Mouse (Mus musculus): Measurements from ENCODE around the gene Cacna1d. TPM values are rescaled to one million over a fixed set of nuclear protein-coding genes. Genes with fewer than 3 reads are reported as not detected.

Cacna1d gene
- polyA plus RNA-seq, 1 experiment from 2014 or later = 0.38 TPM

GRCm38 (mm10) chr14:30138379-30138964 is 352.8 kb downstream of the Cacna1d start:
- ATAC-seq (ENCODE audit: low read depth) (no peak), DNase-seq (no peak)
- no peaks in the 10 kb centered on the region for H3K4me1 ChIP-seq (replicated peaks)
- H3K9ac ChIP-seq = no peak overlapping the region
- no peaks in the 10 kb centered on the region for H3K27me3 ChIP-seq
- no peaks in the 10 kb centered on the region for H3K9me3 ChIP-seq (replicated peaks)
- no peak overlapping the region for H3K4me3 ChIP-seq (replicated peaks)
- H3K27ac ChIP-seq = no peak overlapping the region
- H3K36me3 ChIP-seq = no peaks in the 10 kb centered on the region
- whole genome bisulfite sequencing (ENCODE audit: insufficient replicate concordance) = 60% methylated on average over 11 of the region's 11 CpGs
- no peak overlapping the region for H3K4me2 ChIP-seq

DNA sequence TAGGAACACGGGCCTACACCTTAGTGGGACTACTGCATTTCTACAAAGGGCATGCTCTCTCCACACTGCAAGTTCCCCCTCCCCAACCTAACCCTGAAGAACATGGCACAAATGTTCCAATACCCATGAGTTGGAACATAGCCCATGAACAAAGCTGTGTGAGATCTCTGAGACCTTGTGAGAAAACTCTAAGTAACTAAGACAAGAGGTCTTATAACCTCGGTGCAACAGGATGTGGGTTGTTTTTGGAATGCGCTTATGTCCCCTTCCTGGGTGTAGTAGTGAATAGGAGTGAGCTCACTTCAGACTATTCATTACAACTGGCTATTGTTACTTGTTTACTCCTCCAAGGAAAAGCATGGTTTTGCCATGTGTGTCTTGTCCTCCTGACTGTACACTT is 353.3 kb downstream of the Cacna1d start:
- 49% methylated on average over 3 of the region's 3 CpGs for WGBS (ENCODE audit: insufficient replicate concordance)
- Histone ChIP-seq H3K9ac (no peak overlapping the region), H3K4me2 (no peak overlapping the region), H3K9me3 (replicated peaks) (no peaks in the 10 kb centered on the region), H3K27me3 (no peaks in the 10 kb centered on the region), H3K4me1 (replicated peaks) (no peaks in the 10 kb centered on the region), H3K27ac (no peak overlapping the region), H3K4me3 (replicated peaks) (no peak overlapping the region), H3K36me3 (no peaks in the 10 kb centered on the region)
- DNase-seq = no peak
- no peak for ATAC-seq (ENCODE audit: low read depth)

- WGBS (ENCODE audit: insufficient replicate concordance) = 9% methylated on average over 8 of the region's 8 CpGs
- H3K4me2 ChIP-seq = no peak overlapping the region
- ATAC-seq (ENCODE audit: low read depth) = 0 out of 2 replicates have a peak, but pooled peaks have one; percentile 50
- no peaks in the 10 kb centered on the region for H3K27me3 ChIP-seq
- H3K36me3 ChIP-seq = no peaks in the 10 kb centered on the region
- peak; percentile 65 for DNase-seq
- no peak overlapping the region for H3K27ac ChIP-seq
- H3K4me3 ChIP-seq (replicated peaks) = no peak overlapping the region
- H3K4me1 ChIP-seq (replicated peaks) = no peaks in the 10 kb centered on the region
- H3K9ac ChIP-seq = no peak overlapping the region
- no peaks in the 10 kb centered on the region for H3K9me3 ChIP-seq (replicated peaks)
Observed at GRCm38 (mm10) chr14:30136965-30137364, 354.3 kb downstream of the Cacna1d start.

GRCm38 (mm10) chr14:30135351-30135750 is 355.9 kb downstream of the Cacna1d start:
- H3K27ac ChIP-seq = no peak overlapping the region
- no peaks in the 10 kb centered on the region for H3K9me3 ChIP-seq (replicated peaks)
- no peak overlapping the region for H3K9ac ChIP-seq
- no peaks in the 10 kb centered on the region for H3K4me1 ChIP-seq (replicated peaks)
- H3K27me3 ChIP-seq = no peaks in the 10 kb centered on the region
- WGBS (ENCODE audit: insufficient replicate concordance) = 70% methylated on average over 10 of the region's 10 CpGs
- no peak overlapping the region for H3K4me3 ChIP-seq (replicated peaks)
- ATAC-seq (ENCODE audit: low read depth) = no peak
- H3K4me2 ChIP-seq = no peak overlapping the region
- no peaks in the 10 kb centered on the region for H3K36me3 ChIP-seq
- no peak for DNase-seq

DNA sequence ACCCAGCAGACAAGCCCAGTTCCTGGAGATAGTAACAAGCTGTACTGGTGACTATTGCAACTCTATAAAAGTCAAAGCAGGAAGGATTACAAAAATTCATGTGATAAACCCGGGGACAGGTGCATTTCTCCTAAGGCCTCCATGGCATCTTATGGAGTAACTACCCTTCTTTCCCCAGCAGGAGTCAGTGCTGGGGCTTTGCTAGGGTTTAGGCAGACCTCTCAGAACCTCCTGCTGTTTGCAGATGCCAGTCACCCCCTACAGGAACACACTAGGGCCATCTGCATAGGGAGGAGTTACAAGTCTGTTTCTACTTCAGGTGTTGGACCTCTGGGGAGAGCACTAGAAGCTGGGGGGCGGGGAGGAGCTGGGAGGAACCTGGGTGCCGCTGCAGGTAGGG is 357.6 kb downstream of the Cacna1d start:
- no peak overlapping the region for H3K9ac ChIP-seq
- DNase-seq (no peak), ATAC-seq (ENCODE audit: low read depth) (no peak)
- H3K4me3 ChIP-seq (replicated peaks) = no peak overlapping the region
- no peaks in the 10 kb centered on the region for H3K36me3 ChIP-seq
- no peak overlapping the region for H3K27ac ChIP-seq
- H3K27me3 ChIP-seq = no peaks in the 10 kb centered on the region
- no peaks in the 10 kb centered on the region for H3K4me1 ChIP-seq (replicated peaks)
- H3K4me2 ChIP-seq = no peak overlapping the region
- 59% methylated on average over 3 of the region's 3 CpGs for WGBS (ENCODE audit: insufficient replicate concordance)
- H3K9me3 ChIP-seq (replicated peaks) = no peaks in the 10 kb centered on the region

- 36% methylated on average over 3 of the region's 3 CpGs for WGBS (ENCODE audit: insufficient replicate concordance)
- Histone ChIP-seq H3K4me2 (no peak overlapping the region), H3K27me3 (no peaks in the 10 kb centered on the region), H3K27ac (no peak overlapping the region), H3K36me3 (no peaks in the 10 kb centered on the region), H3K9me3 (replicated peaks) (no peaks in the 10 kb centered on the region), H3K4me1 (replicated peaks) (no peaks in the 10 kb centered on the region), H3K9ac (no peak overlapping the region), H3K4me3 (replicated peaks) (no peak overlapping the region)
- ATAC-seq (ENCODE audit: low read depth) (no peak), DNase-seq (no peak)
Observed at GRCm38 (mm10) chr14:30131256-30131655, 360.0 kb downstream of the Cacna1d start.

DNA sequence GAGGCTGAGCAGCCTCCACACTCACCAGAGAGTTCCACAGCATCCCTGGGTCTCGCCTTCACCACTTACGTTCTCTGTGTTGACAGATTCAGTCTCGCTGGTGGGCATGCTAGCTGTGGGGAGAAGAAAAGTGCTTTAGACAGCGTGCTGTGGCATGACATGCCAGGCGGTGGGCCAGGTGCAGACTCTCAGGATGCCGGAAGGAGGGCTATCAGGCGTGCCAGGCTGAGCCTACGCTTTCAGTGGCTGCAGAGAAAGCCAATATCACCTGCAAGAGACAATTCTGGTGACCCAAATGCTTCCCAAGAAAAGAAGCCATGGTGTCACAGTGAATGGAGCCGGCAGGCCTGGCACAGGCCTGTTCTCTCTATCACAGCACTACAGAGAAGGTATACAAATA is 361.2 kb downstream of the Cacna1d start:
- DNase-seq (no peak), ATAC-seq (ENCODE audit: low read depth) (no peak)
- Histone ChIP-seq H3K4me1 (replicated peaks) (no peaks in the 10 kb centered on the region), H3K4me3 (replicated peaks) (no peak overlapping the region), H3K27me3 (no peaks in the 10 kb centered on the region), H3K4me2 (no peak overlapping the region), H3K9me3 (replicated peaks) (no peaks in the 10 kb centered on the region), H3K27ac (no peak overlapping the region), H3K36me3 (no peaks in the 10 kb centered on the region), H3K9ac (no peak overlapping the region)
- WGBS (ENCODE audit: insufficient replicate concordance) = 76% methylated on average over 9 of the region's 9 CpGs

DNA sequence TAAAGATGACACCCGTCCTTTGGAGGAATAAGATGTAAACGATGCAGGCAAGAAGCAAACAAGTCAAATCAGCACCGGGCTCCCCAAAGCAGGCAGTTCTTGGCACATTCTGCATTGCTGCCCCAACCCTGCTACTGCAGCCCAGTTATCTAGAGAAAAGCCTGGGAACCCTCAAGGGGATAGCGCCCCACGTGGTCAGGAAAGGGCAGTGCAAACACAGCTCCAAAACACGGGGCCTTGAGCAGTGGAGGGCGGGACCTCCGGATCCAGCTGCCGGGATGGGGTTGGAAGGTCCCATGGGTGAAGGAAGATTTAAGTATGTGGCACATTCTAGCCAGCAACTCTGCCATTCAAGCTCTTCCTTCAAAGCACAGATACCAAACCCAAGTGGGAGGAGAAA is 361.9 kb downstream of the Cacna1d start:
- DNase-seq (peak; percentile 15), ATAC-seq (ENCODE audit: low read depth) (no peak)
- WGBS (ENCODE audit: insufficient replicate concordance) = 26% methylated on average over 9 of the region's 9 CpGs
- Histone ChIP-seq H3K4me2 (no peak overlapping the region), H3K27ac (no peak overlapping the region), H3K4me3 (replicated peaks) (no peak overlapping the region), H3K4me1 (replicated peaks) (no peaks in the 10 kb centered on the region), H3K9me3 (replicated peaks) (no peaks in the 10 kb centered on the region), H3K27me3 (no peaks in the 10 kb centered on the region), H3K9ac (no peak overlapping the region), H3K36me3 (no peaks in the 10 kb centered on the region)

DNA sequence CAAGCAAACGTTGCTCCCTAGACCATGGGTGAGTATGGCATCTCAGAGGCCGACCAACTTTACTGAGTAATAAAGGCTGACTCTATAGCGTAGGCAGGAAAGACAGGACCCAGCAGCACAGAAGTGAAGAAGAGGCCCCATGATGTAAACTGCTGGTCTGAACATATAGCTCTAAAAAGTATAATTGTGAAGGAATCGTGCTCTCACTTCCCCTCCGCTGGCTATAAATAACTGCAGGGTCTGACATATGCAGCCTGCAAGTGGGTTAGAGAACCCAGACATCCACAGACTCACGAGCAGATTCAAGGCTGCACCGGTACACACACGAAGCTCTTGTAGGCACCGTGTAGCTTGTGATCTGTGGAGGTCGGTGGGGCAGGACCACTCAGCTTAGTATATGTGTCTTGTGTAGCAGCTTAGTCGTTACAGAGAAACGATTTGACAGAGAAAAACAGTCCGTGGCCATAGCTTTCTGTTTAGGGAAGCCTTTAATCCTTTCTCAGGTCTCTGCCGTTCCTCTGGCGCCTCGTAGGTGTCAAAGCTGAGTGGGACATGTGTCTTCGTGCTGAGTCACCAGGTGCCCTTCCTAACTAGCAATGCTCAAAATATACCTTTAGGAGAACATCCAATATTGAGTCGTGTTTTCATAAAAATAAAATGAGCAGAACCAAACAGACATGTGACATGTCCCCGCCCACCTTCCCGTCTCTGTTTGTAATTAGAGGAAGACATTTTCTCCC is 366.1 kb downstream of the Cacna1d start:
- 56% methylated on average over 20 of the region's 20 CpGs for WGBS (ENCODE audit: insufficient replicate concordance)
- Histone ChIP-seq H3K4me2 (no peak overlapping the region), H3K4me3 (replicated peaks) (no peak overlapping the region), H3K4me1 (replicated peaks) (no peaks in the 10 kb centered on the region), H3K9ac (no peak overlapping the region), H3K27me3 (no peaks in the 10 kb centered on the region), H3K9me3 (replicated peaks) (no peaks in the 10 kb centered on the region), H3K27ac (no peak overlapping the region), H3K36me3 (no peaks in the 10 kb centered on the region)
- no peak for DNase-seq
- ATAC-seq (ENCODE audit: low read depth) = no peak

GRCm38 (mm10) chr14:30120023-30120422 is 371.2 kb downstream of the Cacna1d start:
- DNase-seq (no peak), ATAC-seq (ENCODE audit: low read depth) (no peak)
- Histone ChIP-seq H3K27me3 (no peaks in the 10 kb centered on the region), H3K9me3 (replicated peaks) (no peaks in the 10 kb centered on the region), H3K4me3 (replicated peaks) (no peak overlapping the region), H3K36me3 (no peaks in the 10 kb centered on the region), H3K9ac (no peak overlapping the region), H3K4me1 (replicated peaks) (no peaks in the 10 kb centered on the region), H3K27ac (no peak overlapping the region), H3K4me2 (no peak overlapping the region)
- 53% methylated on average over 5 of the region's 5 CpGs for WGBS (ENCODE audit: insufficient replicate concordance)

DNA sequence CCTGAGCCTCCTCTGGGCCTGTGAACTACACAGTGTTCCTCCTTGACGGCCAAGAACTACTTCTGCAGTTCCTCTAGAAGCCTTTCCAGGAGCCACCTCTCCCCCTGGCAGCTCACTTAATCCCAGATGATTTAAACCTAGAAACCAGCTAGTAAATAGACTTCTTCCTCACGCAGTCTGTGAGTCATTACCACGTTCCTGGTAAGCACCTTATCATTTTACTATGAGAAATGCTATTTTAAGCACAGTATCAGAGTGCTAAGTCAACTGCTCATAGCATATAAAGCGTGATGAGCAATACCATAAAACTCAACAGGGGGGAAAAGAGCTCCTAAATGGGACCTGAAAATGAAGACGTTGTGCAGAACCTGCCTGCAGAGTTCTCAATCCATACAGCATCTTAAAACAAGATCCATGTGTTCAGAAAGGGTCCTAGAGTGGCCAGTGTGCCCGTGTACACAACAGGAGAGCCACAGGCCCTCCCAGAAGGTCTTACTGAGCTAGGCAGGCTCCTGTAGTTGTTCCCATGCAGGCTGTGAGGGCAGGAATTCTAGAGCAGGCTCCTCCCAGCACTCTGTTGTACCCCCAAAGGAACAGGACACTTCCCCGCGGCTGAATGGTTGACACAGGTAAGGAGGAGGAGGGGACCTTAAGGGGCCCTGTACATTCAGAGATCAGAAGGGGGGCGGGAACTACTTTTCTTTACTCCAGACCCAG is 377.7 kb downstream of the Cacna1d start:
- Histone ChIP-seq H3K4me1 (replicated peaks) (no peaks in the 10 kb centered on the region), H3K4me3 (replicated peaks) (no peak overlapping the region), H3K27ac (no peak overlapping the region), H3K4me2 (no peak overlapping the region), H3K9ac (no peak overlapping the region), H3K27me3 (no peaks in the 10 kb centered on the region), H3K9me3 (replicated peaks) (no peaks in the 10 kb centered on the region), H3K36me3 (no peaks in the 10 kb centered on the region)
- ATAC-seq (ENCODE audit: low read depth) = no peak
- no peak for DNase-seq
- WGBS (ENCODE audit: insufficient replicate concordance) = 44% methylated on average over 9 of the region's 9 CpGs

Data from liver, embryonic 13.5 days (tissue).